Mouse (Mus musculus) skeletal muscle tissue, adult 2 months (tissue): Measurements from ENCODE around the gene Olfr775.

ENCODE experiments used
- DNase-seq: peaks from one replicate; pipeline ENCODE4 v3.0.0-alpha.2; 2012; ENCODE audit warnings: low read depth, low spot score

Gene Olfr775

DNA sequence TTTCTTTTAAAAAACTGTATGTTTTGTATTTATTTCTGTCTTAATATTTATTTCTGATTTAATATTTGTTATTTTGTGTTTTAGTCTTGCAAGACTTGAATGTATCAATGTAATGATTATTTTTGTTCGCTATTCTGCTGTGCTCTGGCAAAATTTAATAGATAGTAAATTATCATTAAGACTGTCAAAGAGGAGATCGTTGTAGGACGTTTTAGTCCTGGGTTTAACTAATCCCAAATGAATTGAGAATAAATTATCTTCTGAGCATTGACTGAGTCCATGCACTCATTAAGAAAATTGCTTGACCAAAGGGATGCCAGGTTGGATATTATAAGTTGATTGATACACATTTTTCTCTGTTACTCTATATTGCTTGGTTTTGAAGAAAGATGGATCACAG, at the start of gene Olfr775:
Gene Olfr775, plus strand, starts transcription at position 301 of the 400 bp plus-strand sequence.
- no peak for DNase-seq

DNA sequence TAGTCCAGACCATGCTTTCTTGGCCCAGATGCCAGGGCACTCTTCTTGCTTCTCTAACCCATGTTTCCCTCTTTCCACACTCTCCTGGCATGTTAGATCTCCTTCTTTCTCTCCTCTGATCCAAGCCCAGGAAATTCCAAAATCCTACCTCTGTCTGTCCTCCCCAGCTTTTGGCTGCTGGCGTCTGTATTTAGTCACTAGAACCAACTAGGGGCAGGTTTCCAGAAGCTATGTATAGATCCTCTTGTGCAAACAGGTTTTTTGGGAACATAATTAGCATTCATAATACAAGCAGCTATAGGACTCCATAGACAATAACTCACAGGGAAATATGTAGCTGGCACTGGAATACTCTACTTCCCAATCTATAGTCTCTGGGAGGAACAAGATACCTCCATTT, 17.5 kb upstream of the Olfr775 start:
- no peak for DNase-seq

DNA sequence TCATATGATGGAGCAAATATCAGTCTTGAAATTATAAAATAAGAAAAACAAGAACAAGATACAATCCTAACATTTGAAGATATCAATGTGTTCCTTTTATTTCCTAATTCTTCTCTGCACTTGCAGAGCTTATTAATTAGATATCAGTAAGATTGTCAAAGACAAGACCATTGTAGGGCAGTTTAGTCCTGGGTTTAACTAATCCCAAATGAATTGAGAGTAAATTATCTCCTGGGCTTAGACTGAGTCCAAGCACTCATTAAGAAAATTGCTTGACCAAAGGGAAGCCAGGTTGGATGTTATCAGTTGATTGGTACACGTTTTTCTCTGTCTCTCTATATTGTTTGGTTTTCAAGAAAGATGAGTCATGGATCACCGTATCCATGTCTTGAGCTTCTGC, 12.3 kb upstream of the Olfr775 start, which contains the start of gene Olfr774:
Gene Olfr774, plus strand, starts transcription at position 301 of the 400 bp plus-strand sequence.
- no peak for DNase-seq

DNA sequence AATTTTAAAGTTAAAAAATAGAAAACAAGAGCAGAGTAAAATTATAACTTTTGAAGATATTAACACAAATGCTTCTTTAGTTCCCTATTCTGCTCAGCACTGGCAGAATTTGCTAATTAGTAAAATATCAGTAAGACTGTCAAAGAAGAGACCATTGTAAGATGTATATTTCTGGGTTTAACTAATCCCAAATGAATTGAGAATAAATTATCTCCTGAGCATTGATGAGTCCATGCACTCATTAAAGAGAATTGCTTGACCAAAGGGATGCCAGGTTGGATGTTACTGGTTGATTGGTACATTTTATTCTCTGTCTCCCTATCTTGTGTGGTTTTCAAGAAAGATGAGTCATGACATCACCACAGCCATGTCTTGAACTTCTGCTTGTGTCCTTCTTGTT, 10.6 kb downstream of the Olfr775 start, which contains the start of gene Olfr776:
Gene Olfr776, plus strand, starts transcription at position 301 of the 400 bp plus-strand sequence.
- DNase-seq, result no peak

DNA sequence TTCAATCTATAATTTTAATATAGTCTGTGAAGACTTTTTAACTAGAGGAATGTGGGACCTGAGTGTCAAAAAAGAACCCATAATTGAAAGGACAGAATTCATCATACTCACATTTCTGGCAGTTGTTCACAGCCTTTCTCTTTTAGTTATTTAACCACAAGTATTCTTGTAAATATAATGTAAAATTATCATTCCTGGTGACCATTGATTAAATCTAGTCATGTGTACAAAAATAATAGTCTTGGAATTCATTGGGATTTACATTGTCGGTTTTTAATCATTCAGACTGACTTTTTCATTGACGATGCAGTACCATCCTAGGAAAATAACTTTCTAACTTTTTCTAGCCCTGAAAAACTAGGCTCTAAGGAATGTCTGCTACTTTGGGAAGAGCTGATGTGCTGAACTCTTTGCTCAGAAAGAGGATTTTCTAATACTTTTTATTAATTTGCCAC, 22.9 kb downstream of the Olfr775 start, which contains the start of gene Olfr777:
Gene Olfr777, minus strand, starts transcription at position 405 of the 455 bp plus-strand sequence.
- DNase-seq, result no peak
